Mouse (Mus musculus): ENCODE measurements around the gene Hand2.

Hand2 gene

GRCm38 (mm10) chr8:57324671-57325070 is 3.9 kb downstream of the Hand2 start:
- CTCF ChIA-PET, result no interaction called here

GRCm38 (mm10) chr8:57325111-57325891 is 4.5 kb downstream of the Hand2 start:
- CTCF ChIA-PET, result interaction anchor here (0.6 kb wide), 1 partner anchor 41 kb away, joined by 3 read pairs; no protein-coding TSS in a partner anchor

GRCm38 (mm10) chr8:57326091-57327065 is 5.6 kb downstream of the Hand2 start:
- CTCF ChIA-PET, result no interaction called here

- CTCF ChIA-PET, result no interaction called here
These were observed 6.7 kb downstream of the Hand2 start for GRCm38 (mm10) chr8:57327281-57328160.

GRCm38 (mm10) chr8:57328161-57328920 is 7.6 kb downstream of the Hand2 start:
- CTCF ChIA-PET, result no interaction called here

- CTCF ChIA-PET, result no interaction called here
These were observed 8.2 kb downstream of the Hand2 start for GRCm38 (mm10) chr8:57328931-57329341.

GRCm38 (mm10) chr8:57330106-57330505 is 9.3 kb downstream of the Hand2 start:
- CTCF ChIA-PET, result no interaction called here

GRCm38 (mm10) chr8:57331727-57332630 is 11.2 kb downstream of the Hand2 start:
- CTCF ChIA-PET, result no interaction called here

- CTCF ChIA-PET, result no interaction called here
These were observed 12.1 kb downstream of the Hand2 start for GRCm38 (mm10) chr8:57332676-57333482.

- CTCF ChIA-PET, result no interaction called here
These were observed 12.6 kb downstream of the Hand2 start for GRCm38 (mm10) chr8:57333483-57333770.

GRCm38 (mm10) chr8:57333795-57334551 is 13.2 kb downstream of the Hand2 start:
- CTCF ChIA-PET, result no interaction called here

- CTCF ChIA-PET, result no interaction called here
These were observed 13.9 kb downstream of the Hand2 start for GRCm38 (mm10) chr8:57334714-57335113.

- CTCF ChIA-PET, result no interaction called here
These were observed 16.7 kb downstream of the Hand2 start for GRCm38 (mm10) chr8:57337271-57338030.

- CTCF ChIA-PET, result no interaction called here
These were observed 19.2 kb downstream of the Hand2 start for GRCm38 (mm10) chr8:57339711-57340650.

GRCm38 (mm10) chr8:57340840-57341540 is 20.2 kb downstream of the Hand2 start:
- CTCF ChIA-PET, result no interaction called here

GRCm38 (mm10) chr8:57341541-57341840 is 20.7 kb downstream of the Hand2 start:
- CTCF ChIA-PET, result no interaction called here

All from spleen, embryonic (tissue).